Mouse (Mus musculus) central nervous system, embryonic 11.5 days (tissue): Measurements from ENCODE around the gene Smn1. TPM values are rescaled to one million over a fixed set of nuclear protein-coding genes. Genes with fewer than 3 reads are reported as not detected.

ENCODE experiments used
- polyA plus RNA-seq: library from polyadenylated mRNA; depleted of rRNA; stranded (reverse); fragments of >200 nt; gene quantifications from 2 replicates; pipeline ENCODE4 v1.2.3, GENCODE M21; 2012; rRNA removed

The Smn1 gene
- polyA plus RNA-seq, result 73.7 and 78.6 TPM in 2 replicates

GRCm38 (mm10) chr13:100124423-100125257 is at the start of gene Smn1:
TSS of gene Smn1 (plus strand) at chr13:100124852.

GRCm38 (mm10) chr13:100103748-100104254 is 20.9 kb upstream of the Smn1 start, which contains the start of gene Bdp1:
TSS of gene Bdp1 (minus strand) at chr13:100104070.

DNA sequence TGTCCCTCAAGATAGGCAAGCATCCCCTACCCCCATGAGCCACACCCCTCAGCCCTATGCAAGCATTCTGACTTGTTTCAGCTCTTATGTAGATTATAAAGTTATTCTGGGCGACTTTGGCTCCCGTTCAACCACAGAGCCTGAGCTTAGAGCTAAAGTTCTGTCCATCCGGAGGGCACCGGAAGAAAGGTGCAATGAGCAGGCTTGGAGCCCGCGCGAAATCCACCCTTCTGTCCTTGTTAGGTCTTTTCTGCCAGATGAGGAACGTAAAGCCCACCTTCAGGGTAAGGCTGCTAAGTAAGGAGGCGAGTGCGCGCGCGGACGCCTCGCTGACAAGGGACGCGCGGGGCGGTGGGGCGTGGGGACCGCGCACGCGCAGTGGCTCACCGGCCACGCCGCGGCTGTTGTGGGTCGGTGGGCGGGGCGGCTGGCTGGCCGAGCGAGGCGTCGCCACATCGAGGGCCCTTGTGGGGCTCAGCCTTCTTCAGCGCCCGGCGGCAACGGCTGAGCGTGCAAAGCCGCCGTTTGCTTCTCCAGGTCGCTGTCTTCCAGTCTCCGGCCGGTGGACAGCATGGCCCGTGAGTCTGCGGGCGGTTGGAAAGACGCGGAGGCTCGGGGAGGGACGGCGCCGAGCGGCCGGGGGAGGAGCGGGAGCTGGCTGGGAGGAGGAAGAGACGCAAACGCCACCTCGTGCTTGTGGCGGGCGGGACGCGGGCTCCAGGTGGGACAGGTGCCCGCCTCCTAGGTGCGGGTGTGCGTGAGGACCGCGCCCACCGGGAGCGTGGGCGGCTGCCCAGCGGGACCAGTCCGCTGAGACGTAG is 16.8 kb upstream of the Smn1 start, which contains the start of gene Serf1:
Serf1 (plus strand) TSS at position 361 of the 821 bp plus-strand sequence.

Other genes starting within 250 kb of the Smn1 start
- 10.3 and 24.4 TPM in 2 replicates for gene Cartpt, start 223.8 kb upstream of the Smn1 start, polyA plus RNA-seq
- gene Mccc2, start 109.2 kb upstream of the Smn1 start, polyA plus RNA-seq, result 22.2 and 24.9 TPM in 2 replicates
- gene Bdp1, start 20.8 kb upstream of the Smn1 start, polyA plus RNA-seq, result 15.6 and 17.1 TPM in 2 replicates
- gene Serf1, start 16.8 kb upstream of the Smn1 start, polyA plus RNA-seq, result 131 and 202 TPM in 2 replicates
- 0.42 and 0.46 TPM in 2 replicates for gene Naip2, start 77.2 kb downstream of the Smn1 start, polyA plus RNA-seq
- gene Naip5, start 121.5 kb downstream of the Smn1 start, polyA plus RNA-seq, result 0.32 and 0.46 TPM in 2 replicates
- 0.29 and 0.31 TPM in 2 replicates for gene Naip6, start 192.8 kb downstream of the Smn1 start, polyA plus RNA-seq